Mouse (Mus musculus) hindbrain, postnatal 0 days (tissue): ENCODE measurements around the gene Arid1b. TPM values are rescaled to one million over a fixed set of nuclear protein-coding genes. Genes with fewer than 3 reads are reported as not detected.

ENCODE experiments used
- ATAC-seq: fragments of 200-750 bp; cut with Nextera tagmentation; 2 replicates; pipeline ENCODE4 v1.8.0; 2017; ENCODE audit warnings: mild to moderate bottlenecking, moderate TSS enrichment, moderate library complexity
- DNase-seq: peaks from one replicate; pipeline ENCODE4 v3.0.0-alpha.2; 2015; ENCODE audit warnings: low spot score
- H3K27ac ChIP-seq: fragments of 300-500 bp; sonication (generic); 2 replicates; pipeline ENCODE4 v1.5.1; 2014; ENCODE audit warnings: mild to moderate bottlenecking
- H3K27me3 ChIP-seq: fragments of 300-500 bp; sonication (generic); 2 replicates; pipeline ENCODE4 v1.6.1; 2014; ENCODE audit warnings: low read length, mixed read lengths; ENCODE audit not compliant: insufficient read depth
- H3K36me3 ChIP-seq: fragments of 300-500 bp; sonication (generic); 2 replicates; pipeline ENCODE4 v1.6.1; 2014; ENCODE audit warnings: low read length, mixed read lengths; ENCODE audit not compliant: insufficient read depth
- H3K4me1 ChIP-seq: fragments of 300-500 bp; sonication (generic); 2 replicates; pipeline ENCODE4 v1.6.1; 2014; ENCODE audit warnings: antibody characterized with exemption, low read length, mixed read lengths; ENCODE audit not compliant: insufficient read depth
- H3K4me2 ChIP-seq: fragments of 300-500 bp; sonication (generic); 2 replicates; pipeline ENCODE4 v1.6.1; 2014; ENCODE audit warnings: low read depth, mild to moderate bottlenecking, low read length, moderate library complexity, mixed read lengths
- H3K4me3 ChIP-seq: fragments of 300-500 bp; sonication (generic); 2 replicates; pipeline ENCODE4 v1.5.1; 2014; ENCODE audit warnings: low read length
- H3K9ac ChIP-seq: fragments of 300-500 bp; sonication (generic); replicated peaks from 2 replicates; pipeline ENCODE4 v1.6.1; 2014; ENCODE audit warnings: mild to moderate bottlenecking, low read length, moderate library complexity, mixed read lengths
- H3K9me3 ChIP-seq: fragments of 300-500 bp; sonication (generic); 2 replicates; pipeline ENCODE4 v1.6.1; 2016; ENCODE audit warnings: low read length, mixed read lengths
- CTCF ChIP-seq: IDR thresholded peaks from 2 replicates; pipeline ENCODE4 v1.5.1; 2016; ENCODE audit warnings: antibody characterized with exemption, control low read depth, low read depth
- WGBS: fragments of 180-500 bp; shearing (Covaris S2); extraction: QIAGEN DNeasy Blood & Tissue Kit; methylation state at CpG from one replicate; pipeline ENCODE4 v1.1.7; 2014; 5-methylcytosine and 5-hydroxymethylcytosine counted together
- polyA plus RNA-seq: library from polyadenylated mRNA; unstranded; fragments of >200 nt; fragmentation: Nextera tagmentation; extraction: Ambion mirVana; gene quantifications from 2 replicates; pipeline ENCODE4 v1.2.1, GENCODE M21; 2015
- total RNA-seq: library from RNA; depleted of rRNA; stranded (reverse); fragments of >200 nt; gene quantifications from 2 replicates; pipeline ENCODE4 v1.2.3, GENCODE M21; 2014

The Arid1b gene
- total and polyA plus RNA-seq, 2 experiments from 2014 or later: 10.5 to 62.5 TPM

- DNase-seq: peak; percentile 60
- Histone ChIP-seq H3K36me3 (no peaks in the 10 kb centered on the region), H3K27ac (no peak overlapping the region), H3K9ac (no peak overlapping the region), H3K4me2 (peak overlapping the region; percentile 48), H3K27me3 (no peaks in the 10 kb centered on the region), H3K9me3 (no peaks in the 10 kb centered on the region), H3K4me1 (peaks cover 62% of the 10 kb centered on the region), H3K4me3 (no peak overlapping the region)
- ATAC-seq: peak; percentile 46
- 5% methylated on average over 15 of the region's 15 CpGs for WGBS
- no peak for TF ChIP-seq CTCF
Measured at GRCm38 (mm10) chr17:5007156-5007658, 13.1 kb downstream of the Arid1b start.

GRCm38 (mm10) chr17:5008236-5008635 lies 14.1 kb downstream of the Arid1b start:
- no peak for TF ChIP-seq CTCF
- H3K4me3 ChIP-seq: no peak overlapping the region
- H3K4me2 ChIP-seq: peak overlapping the region; percentile 21; the same call in 1 of the 2 replicates
- DNase-seq (peak; percentile 49), ATAC-seq (no peak)
- 24% methylated on average over 10 of the region's 10 CpGs for WGBS
- no peaks in the 10 kb centered on the region for H3K36me3 ChIP-seq
- H3K9me3 ChIP-seq: no peaks in the 10 kb centered on the region
- peaks cover 52% of the 10 kb centered on the region for H3K4me1 ChIP-seq
- H3K27ac ChIP-seq: no peak overlapping the region
- H3K9ac ChIP-seq: no peak overlapping the region
- no peaks in the 10 kb centered on the region for H3K27me3 ChIP-seq

DNA sequence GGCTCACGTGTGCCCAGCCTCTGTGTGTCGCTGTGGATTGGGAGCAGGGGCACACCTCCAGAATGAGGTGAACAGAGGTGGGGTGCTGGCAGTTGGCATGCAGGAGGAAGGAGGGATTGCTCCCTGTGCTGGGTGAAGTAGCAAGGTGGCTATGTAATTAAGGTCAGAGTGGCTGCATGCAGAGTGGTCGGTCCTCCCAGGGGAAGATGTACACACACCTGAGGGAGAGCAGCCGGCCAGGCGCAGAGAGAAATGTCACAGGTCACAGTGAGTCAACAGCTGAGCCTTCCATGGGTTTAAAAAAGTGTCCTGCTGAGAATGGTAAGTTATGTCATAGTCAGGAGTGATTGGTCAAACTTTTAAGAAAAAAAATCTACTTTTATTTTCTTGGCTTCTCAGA lies 14.6 kb downstream of the Arid1b start:
- DNase-seq (no peak), ATAC-seq (no peak)
- WGBS: 61% methylated on average over 5 of the region's 5 CpGs
- no peaks in the 10 kb centered on the region for H3K27me3 ChIP-seq
- H3K9ac ChIP-seq: no peak overlapping the region
- H3K4me3 ChIP-seq: no peak overlapping the region
- no peak for TF ChIP-seq CTCF
- no peaks in the 10 kb centered on the region for H3K36me3 ChIP-seq
- H3K27ac ChIP-seq: no peak overlapping the region
- peaks cover 47% of the 10 kb centered on the region for H3K4me1 ChIP-seq
- H3K9me3 ChIP-seq: no peaks in the 10 kb centered on the region
- 0 out of 2 replicates have a peak overlapping the region, but pooled peaks have one; percentile 21 for H3K4me2 ChIP-seq

DNA sequence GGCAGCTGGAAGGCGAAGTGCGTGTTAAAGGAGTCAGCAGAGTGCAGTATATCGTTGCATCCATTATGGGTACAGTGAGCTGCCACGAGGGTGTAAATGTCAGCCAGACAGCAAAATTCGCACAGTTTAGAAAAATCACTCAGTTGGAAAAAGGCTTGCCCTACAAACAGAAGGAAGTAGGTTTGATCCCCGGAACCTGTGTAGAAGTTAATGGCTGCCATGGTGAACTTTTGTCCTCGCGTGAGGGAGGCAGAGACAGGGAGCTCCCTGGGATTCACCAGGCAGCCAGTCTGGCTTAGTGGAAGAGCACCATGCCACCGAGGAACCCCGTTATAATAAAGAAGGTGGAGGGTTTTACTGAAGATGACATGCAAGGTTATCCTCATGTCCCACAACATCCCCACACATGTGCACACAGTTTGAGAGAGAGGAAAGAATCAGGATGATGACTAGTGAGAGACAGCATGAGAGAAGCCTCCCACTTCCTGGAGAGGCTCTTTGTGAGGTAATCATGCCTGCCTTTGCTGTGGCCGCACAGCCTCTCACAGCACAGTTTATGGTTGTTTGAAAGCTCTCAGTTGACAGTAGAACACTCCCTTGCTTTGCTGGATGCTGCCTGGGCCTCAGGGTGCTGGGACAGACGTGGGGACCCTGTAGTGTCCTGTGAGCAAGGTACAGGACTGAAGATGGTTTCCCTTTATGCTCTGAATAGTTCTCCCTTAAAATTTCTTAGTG lies 15.6 kb downstream of the Arid1b start:
- no peak for TF ChIP-seq CTCF
- H3K4me1 ChIP-seq: peaks cover 38% of the 10 kb centered on the region
- no peak overlapping the region for H3K4me3 ChIP-seq
- WGBS: 55% methylated on average over 12 of the region's 12 CpGs
- no peak overlapping the region for H3K27ac ChIP-seq
- no peak overlapping the region for H3K9ac ChIP-seq
- ATAC-seq (no peak), DNase-seq (no peak)
- H3K27me3 ChIP-seq: no peaks in the 10 kb centered on the region
- no peaks in the 10 kb centered on the region for H3K9me3 ChIP-seq
- no peak overlapping the region for H3K4me2 ChIP-seq
- no peaks in the 10 kb centered on the region for H3K36me3 ChIP-seq

DNA sequence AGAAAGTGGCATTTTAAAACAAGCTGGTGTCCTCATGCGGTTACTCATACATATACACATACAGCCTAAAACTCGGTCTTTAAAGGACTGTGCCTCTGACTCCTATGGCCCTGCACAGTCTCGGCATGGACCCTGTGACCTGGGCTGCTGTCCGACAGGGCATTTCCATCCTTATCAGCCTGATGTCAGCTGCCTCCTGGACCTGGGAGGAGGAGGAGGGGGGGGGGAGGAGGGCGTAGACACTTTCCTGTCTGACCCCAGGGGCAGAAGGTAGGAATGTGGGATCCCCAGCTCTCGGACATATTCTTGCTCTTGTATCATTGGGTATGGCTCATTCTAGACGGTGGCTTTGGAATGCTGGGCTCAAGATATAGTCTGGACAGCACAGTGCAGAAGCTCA lies 16.6 kb downstream of the Arid1b start:
- H3K9me3 ChIP-seq: no peaks in the 10 kb centered on the region
- DNase-seq (no peak), ATAC-seq (no peak)
- no peak for TF ChIP-seq CTCF
- peaks cover 31% of the 10 kb centered on the region for H3K4me1 ChIP-seq
- no peak overlapping the region for H3K27ac ChIP-seq
- no peak overlapping the region for H3K4me3 ChIP-seq
- H3K4me2 ChIP-seq: no peak overlapping the region
- no peaks in the 10 kb centered on the region for H3K36me3 ChIP-seq
- H3K27me3 ChIP-seq: no peaks in the 10 kb centered on the region
- 86% methylated on average over 7 of the region's 7 CpGs for WGBS
- no peak overlapping the region for H3K9ac ChIP-seq

- no peak overlapping the region for H3K27ac ChIP-seq
- ATAC-seq (no peak), DNase-seq (no peak)
- H3K9me3 ChIP-seq: no peaks in the 10 kb centered on the region
- H3K4me2 ChIP-seq: no peak overlapping the region
- no peak overlapping the region for H3K9ac ChIP-seq
- H3K4me1 ChIP-seq: peaks cover 22% of the 10 kb centered on the region
- no peaks in the 10 kb centered on the region for H3K27me3 ChIP-seq
- TF ChIP-seq CTCF: no peak
- no peaks in the 10 kb centered on the region for H3K36me3 ChIP-seq
- H3K4me3 ChIP-seq: no peak overlapping the region
- WGBS: 51% methylated on average over 3 of the region's 3 CpGs
Measured at GRCm38 (mm10) chr17:5012091-5012490, 18.0 kb downstream of the Arid1b start.

DNA sequence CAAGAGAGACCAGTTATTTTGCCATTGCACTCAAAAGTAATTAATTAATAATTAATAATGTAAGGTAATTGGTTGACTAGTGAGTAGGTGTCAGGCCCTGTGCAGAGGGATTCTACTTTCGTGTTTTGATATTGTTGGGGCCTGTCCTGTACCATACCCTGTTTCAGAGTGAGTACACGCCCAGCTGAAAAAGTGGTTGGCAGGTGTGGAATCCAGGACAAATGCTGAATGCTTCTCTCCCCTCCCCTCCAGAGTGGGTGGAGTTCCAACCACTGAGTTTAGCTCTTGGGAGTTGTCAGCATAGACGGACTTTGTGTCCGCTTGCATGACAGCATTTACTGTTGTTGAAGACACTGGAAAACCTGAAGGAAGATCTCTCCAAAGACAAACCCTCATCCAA lies 18.4 kb downstream of the Arid1b start:
- ATAC-seq: no peak
- no peak for DNase-seq
- H3K4me2 ChIP-seq: no peak overlapping the region
- peaks cover 18% of the 10 kb centered on the region for H3K4me1 ChIP-seq
- 77% methylated on average over 4 of the region's 4 CpGs for WGBS
- H3K27me3 ChIP-seq: no peaks in the 10 kb centered on the region
- no peak for TF ChIP-seq CTCF
- H3K4me3 ChIP-seq: no peak overlapping the region
- no peak overlapping the region for H3K27ac ChIP-seq
- H3K9ac ChIP-seq: no peak overlapping the region
- H3K9me3 ChIP-seq: no peaks in the 10 kb centered on the region
- H3K36me3 ChIP-seq: no peaks in the 10 kb centered on the region
